Mouse (Mus musculus): Measurements from ENCODE around the gene Tdrd12.

- TF ChIP-seq POLR2A (IDR thresholded peaks at IDR 0.05; ENCODE audit: insufficient read length, low read depth) (no peak), MAX (IDR thresholded peaks at IDR 0.05; ENCODE audit: low read depth) (no peak), USF1 (IDR thresholded peaks at IDR 0.05; ENCODE audit: low read depth) (no peak), CEBPB (IDR thresholded peaks at IDR 0.05; ENCODE audit: insufficient read depth, poor library complexity, severe bottlenecking) (no peak)
These were observed 61.1 kb downstream of the Tdrd12 start for GRCm38 (mm10) chr7:35476457-35476856.

All from myocyte (in vitro differentiated cells).